Mouse (Mus musculus) heart, postnatal 4 days (tissue): ENCODE measurements at regions not wholly inside any gene's neighbourhood (a gene's known extent, or its start where the extent isn't known, plus 50 kb on each side); places are given as distances from the start of the nearest gene placed in this dataset.

ENCODE experiments used
- DNase-seq: peaks from one replicate; pipeline ENCODE4 v3.0.0; 2021
- microRNA-seq, 2 experiments: library from miRNA; unstranded; fragments of <30 nt; microRNA quantifications; one replicate each; pipeline ENCODE4 v1.2.0; 2021 to 2022

GRCm38 (mm10) chr11:21041201-21041600 lies 49.9 kb upstream of the Peli1 start:
- no peak for DNase-seq

Small RNA genes lying in the stretch of these regions (microRNA-seq; reads per million reads assigned to microRNA genes)
- gene Gm23681 = 0 reads per million in 2 experiments
